Mouse (Mus musculus) limb, embryonic 15.5 days (tissue): ENCODE measurements around the gene Esrrg. TPM values are rescaled to one million over a fixed set of nuclear protein-coding genes. Genes with fewer than 3 reads are reported as not detected.

Source experiments
- ATAC-seq: fragments of 200-750 bp; cut with Nextera tagmentation; 2 replicates; pipeline ENCODE4 v1.8.0; 2017; ENCODE audit warnings: low read depth, moderate TSS enrichment; ENCODE audit not compliant: insufficient number of reproducible peaks, low FRiP score, low TSS enrichment
- H3K27ac ChIP-seq: fragments of 300-500 bp; sonication (generic); 2 replicates; pipeline ENCODE4 v1.5.1; 2015; ENCODE audit warnings: moderate library complexity, mild to moderate bottlenecking, inconsistent platforms
- H3K27me3 ChIP-seq: fragments of 300-500 bp; sonication (generic); 2 replicates; pipeline ENCODE4 v1.6.1; 2015; ENCODE audit warnings: inconsistent platforms
- H3K36me3 ChIP-seq: fragments of 300-500 bp; sonication (generic); 2 replicates; pipeline ENCODE4 v1.6.1; 2015; ENCODE audit warnings: inconsistent platforms
- H3K4me1 ChIP-seq: fragments of 300-500 bp; sonication (generic); 2 replicates; pipeline ENCODE4 v1.6.1; 2015; ENCODE audit warnings: inconsistent platforms
- H3K4me2 ChIP-seq: fragments of 300-500 bp; sonication (generic); 2 replicates; pipeline ENCODE4 v1.6.1; 2015; ENCODE audit warnings: mild to moderate bottlenecking, inconsistent platforms
- H3K4me3 ChIP-seq: fragments of 300-500 bp; sonication (generic); 2 replicates; pipeline ENCODE4 v1.5.1; 2015; ENCODE audit warnings: mild to moderate bottlenecking, inconsistent platforms
- H3K9ac ChIP-seq: fragments of 300-500 bp; sonication (generic); 2 replicates; pipeline ENCODE4 v1.6.1; 2015; ENCODE audit warnings: inconsistent platforms
- H3K9me3 ChIP-seq: fragments of 300-500 bp; sonication (generic); 2 replicates; pipeline ENCODE4 v1.6.1; 2016; ENCODE audit warnings: inconsistent platforms
- WGBS: fragments of 180-500 bp; shearing (Covaris S2); methylation state at CpG from one replicate; pipeline ENCODE4 v1.1.7; 2015; 5-methylcytosine and 5-hydroxymethylcytosine counted together
- polyA plus RNA-seq: library from polyadenylated mRNA; unstranded; fragments of >200 nt; fragmentation: Nextera tagmentation; extraction: Ambion mirVana; gene quantifications from 2 replicates; pipeline ENCODE4 v1.2.1, GENCODE M21; 2015

Esrrg gene
- polyA plus RNA-seq, 1 experiment from 2014 or later: 1.8 TPM

DNA sequence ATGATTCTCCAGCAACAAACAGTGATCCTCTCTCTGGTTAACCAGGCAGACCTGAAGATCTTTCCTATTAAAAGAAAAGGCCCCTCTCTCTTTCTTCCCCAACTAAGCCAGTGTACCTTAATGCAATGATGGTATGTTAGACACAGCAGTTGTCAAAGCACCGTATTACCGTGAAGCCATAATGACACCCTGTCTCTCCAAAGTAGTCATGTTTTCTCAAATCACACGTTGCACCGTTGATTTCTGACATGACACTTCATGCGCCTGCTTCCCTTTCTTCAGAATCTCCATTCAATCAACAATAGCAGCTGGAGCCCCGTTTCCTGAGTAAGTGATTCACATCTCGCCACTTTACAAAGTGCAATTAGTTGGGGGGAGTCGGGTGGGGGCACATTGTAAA lies 427.4 kb downstream of the Esrrg start:
- H3K4me3 ChIP-seq: no peak overlapping the region
- H3K27ac ChIP-seq: no peak overlapping the region
- peaks cover 6% of the 10 kb centered on the region; the same call in 1 of the 2 replicates for H3K27me3 ChIP-seq
- no peaks in the 10 kb centered on the region for H3K36me3 ChIP-seq
- ATAC-seq: no peak
- no peaks in the 10 kb centered on the region for H3K9me3 ChIP-seq
- no peak overlapping the region for H3K9ac ChIP-seq
- H3K4me1 ChIP-seq: no peaks in the 10 kb centered on the region
- no peak overlapping the region for H3K4me2 ChIP-seq
- WGBS: 35% methylated on average over 8 of the region's 8 CpGs

DNA sequence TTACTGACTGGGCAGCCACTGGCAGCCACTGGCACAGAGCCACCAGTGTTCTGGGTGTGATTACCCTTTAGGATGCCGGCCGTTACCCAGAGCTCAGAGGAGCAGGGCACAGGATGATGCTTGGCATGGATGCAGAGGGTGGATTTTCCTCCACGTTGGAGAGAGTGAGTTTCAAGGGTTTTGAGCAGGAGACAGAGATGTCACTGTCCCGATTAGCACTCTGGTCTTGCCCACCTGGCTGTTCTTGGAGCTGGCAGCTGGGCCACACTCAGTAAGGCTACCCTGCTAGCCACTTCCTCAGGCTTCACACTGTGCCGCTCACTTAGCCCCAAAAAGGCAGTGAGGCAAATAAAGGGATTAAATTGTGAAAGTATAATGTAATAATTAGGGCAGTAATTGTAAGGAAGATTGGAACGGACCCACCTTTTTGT lies 438.1 kb downstream of the Esrrg start:
- Histone ChIP-seq H3K4me2 (no peak overlapping the region), H3K27me3 (no peaks in the 10 kb centered on the region), H3K9me3 (no peaks in the 10 kb centered on the region), H3K27ac (no peak overlapping the region), H3K4me1 (no peaks in the 10 kb centered on the region), H3K4me3 (no peak overlapping the region), H3K9ac (no peak overlapping the region), H3K36me3 (no peaks in the 10 kb centered on the region)
- ATAC-seq: no peak
- 72% methylated on average over 6 of the region's 6 CpGs for WGBS

DNA sequence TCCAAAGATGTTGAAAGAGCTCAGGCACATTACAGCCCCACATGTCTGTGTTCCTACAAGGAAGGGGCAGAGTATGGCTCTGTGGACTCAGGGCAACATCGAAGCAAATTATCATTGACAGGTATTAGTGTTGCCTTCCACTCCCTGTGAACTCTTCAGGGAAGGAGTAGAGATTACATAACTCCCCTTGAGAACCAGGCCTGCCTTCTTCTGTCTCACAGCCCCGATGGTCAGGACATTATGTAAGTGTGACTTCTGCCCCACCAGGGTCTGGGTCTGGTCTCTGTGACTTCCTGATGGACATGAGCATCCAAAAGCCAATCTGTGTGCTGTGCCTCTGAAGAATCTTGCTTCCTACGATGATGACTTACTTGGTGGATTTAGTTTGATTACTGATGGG lies 438.6 kb downstream of the Esrrg start:
- 78% methylated on average over 3 of the region's 3 CpGs for WGBS
- Histone ChIP-seq H3K4me2 (no peak overlapping the region), H3K36me3 (no peaks in the 10 kb centered on the region), H3K9ac (no peak overlapping the region), H3K4me3 (no peak overlapping the region), H3K4me1 (no peaks in the 10 kb centered on the region), H3K27me3 (no peaks in the 10 kb centered on the region), H3K9me3 (no peaks in the 10 kb centered on the region), H3K27ac (no peak overlapping the region)
- no peak for ATAC-seq

DNA sequence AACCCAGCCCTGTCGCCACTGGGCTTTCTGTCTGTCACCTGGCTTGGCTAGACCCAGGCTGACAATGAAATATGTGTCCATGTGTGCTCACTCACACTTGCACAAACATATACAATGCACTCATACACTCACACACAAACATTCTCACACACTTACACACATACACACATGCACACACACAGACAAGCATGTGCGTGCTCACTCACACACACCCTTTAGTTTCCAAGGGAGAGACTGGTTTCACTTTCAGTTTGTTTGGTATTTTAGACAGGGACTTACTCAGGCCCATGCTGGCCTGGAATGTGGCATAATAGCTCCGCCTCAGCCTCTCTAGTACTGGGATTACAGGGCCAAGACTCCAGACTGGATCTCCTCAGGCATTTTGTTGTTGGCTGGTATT lies 447.3 kb downstream of the Esrrg start:
- no peaks in the 10 kb centered on the region for H3K27me3 ChIP-seq
- H3K4me3 ChIP-seq: no peak overlapping the region
- 45% methylated on average over 3 of the region's 3 CpGs for WGBS
- no peak overlapping the region for H3K4me2 ChIP-seq
- H3K4me1 ChIP-seq: no peaks in the 10 kb centered on the region
- H3K9me3 ChIP-seq: no peaks in the 10 kb centered on the region
- H3K36me3 ChIP-seq: no peaks in the 10 kb centered on the region
- H3K9ac ChIP-seq: no peak overlapping the region
- H3K27ac ChIP-seq: no peak overlapping the region
- no peak for ATAC-seq

DNA sequence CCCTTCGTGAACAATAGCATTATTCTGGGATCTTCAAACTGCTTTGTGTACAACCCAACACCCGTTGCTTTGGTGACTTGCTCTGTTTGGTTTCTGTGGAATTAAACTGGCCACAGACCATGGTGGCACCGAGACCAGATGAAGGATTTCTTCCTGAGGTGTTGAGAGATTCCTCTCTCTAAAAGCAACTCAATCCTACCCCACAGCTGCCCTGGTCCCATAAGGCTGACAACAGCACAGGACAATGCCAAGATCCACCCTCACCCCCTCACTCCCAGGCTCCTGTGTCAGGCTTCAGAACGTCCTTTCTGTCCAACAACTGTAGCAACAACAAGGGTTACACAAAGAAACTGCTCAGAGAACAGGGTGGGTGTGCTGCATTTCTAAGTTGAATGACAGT lies 449.3 kb downstream of the Esrrg start:
- ATAC-seq: peak; percentile 44; the same call in 1 of the 2 replicates
- Histone ChIP-seq H3K9ac (no peak overlapping the region), H3K27ac (no peak overlapping the region), H3K36me3 (no peaks in the 10 kb centered on the region), H3K4me2 (no peak overlapping the region), H3K4me1 (no peaks in the 10 kb centered on the region), H3K9me3 (no peaks in the 10 kb centered on the region), H3K27me3 (no peaks in the 10 kb centered on the region), H3K4me3 (no peak overlapping the region)
- 71% methylated on average over 4 of the region's 4 CpGs for WGBS

DNA sequence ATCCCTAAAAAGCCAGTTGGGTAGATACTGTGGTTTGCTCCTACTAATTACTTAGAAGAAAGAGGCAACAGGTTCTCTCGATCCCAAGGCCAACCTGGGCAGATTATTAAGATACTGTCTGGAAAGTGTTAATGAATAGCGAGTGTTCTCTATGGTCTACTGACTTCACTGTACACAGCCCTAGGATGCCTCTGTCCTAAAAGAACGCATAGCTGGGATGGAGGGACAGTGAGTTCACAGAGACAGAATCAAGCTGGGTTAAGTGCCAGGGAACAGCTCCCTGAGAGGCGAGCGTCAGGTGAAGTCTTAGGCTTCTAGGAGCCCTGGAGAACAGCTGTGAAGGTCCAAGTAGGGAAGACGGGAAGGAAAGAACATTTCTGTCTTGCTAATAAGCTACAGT lies 450.4 kb downstream of the Esrrg start:
- no peaks in the 10 kb centered on the region for H3K4me1 ChIP-seq
- no peak overlapping the region for H3K9ac ChIP-seq
- H3K4me2 ChIP-seq: no peak overlapping the region
- no peak overlapping the region for H3K4me3 ChIP-seq
- no peaks in the 10 kb centered on the region; the same call in 1 of the 2 replicates for H3K9me3 ChIP-seq
- WGBS: 86% methylated on average over 6 of the region's 6 CpGs
- no peak for ATAC-seq
- H3K36me3 ChIP-seq: no peaks in the 10 kb centered on the region
- H3K27me3 ChIP-seq: no peaks in the 10 kb centered on the region
- H3K27ac ChIP-seq: no peak overlapping the region

DNA sequence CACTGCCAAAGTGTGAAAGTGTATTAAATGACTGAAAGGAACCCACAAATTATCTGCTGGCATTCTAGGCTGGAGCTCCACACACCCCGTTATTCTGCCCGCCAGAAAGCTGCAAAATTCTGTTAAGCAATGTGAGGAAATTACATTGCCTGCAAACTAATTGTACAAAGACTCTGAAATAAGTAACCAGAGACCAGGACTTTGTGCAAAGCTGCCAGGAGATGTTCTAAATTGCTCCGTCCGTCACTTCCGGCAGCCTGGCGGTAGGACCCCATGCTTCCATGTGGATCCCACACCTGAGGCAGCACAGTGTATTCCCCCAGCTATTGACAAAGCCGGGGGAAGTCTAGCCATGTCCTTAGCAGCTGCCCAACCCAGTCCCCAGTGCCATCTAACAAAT lies 451.9 kb downstream of the Esrrg start:
- Histone ChIP-seq H3K4me3 (no peak overlapping the region), H3K27ac (no peak overlapping the region), H3K9me3 (no peaks in the 10 kb centered on the region; the same call in 1 of the 2 replicates), H3K4me1 (no peaks in the 10 kb centered on the region), H3K9ac (no peak overlapping the region), H3K36me3 (no peaks in the 10 kb centered on the region), H3K27me3 (no peaks in the 10 kb centered on the region), H3K4me2 (no peak overlapping the region)
- WGBS: 62% methylated on average over 7 of the region's 7 CpGs
- no peak for ATAC-seq

DNA sequence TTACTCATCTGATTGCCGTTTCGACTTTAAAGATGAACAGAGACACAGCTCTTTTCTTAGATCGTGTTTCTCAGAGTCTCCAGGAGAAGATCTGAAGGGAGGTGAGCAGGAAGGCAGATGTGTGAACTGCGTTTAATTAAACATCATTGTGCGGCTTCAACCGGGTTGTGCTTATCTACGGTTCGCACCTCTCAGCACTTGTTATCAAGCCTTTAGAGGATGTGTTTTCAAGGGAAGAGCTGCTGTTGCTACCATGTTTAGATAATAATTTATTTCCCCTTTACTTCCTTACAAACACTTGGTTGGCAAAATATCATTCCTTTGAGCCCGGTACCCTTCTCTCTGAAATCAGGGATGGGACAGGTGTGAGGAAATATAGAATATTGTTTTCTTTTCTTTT lies 460.2 kb downstream of the Esrrg start:
- no peak overlapping the region for H3K27ac ChIP-seq
- WGBS: 74% methylated on average over 9 of the region's 9 CpGs
- no peak for ATAC-seq

DNA sequence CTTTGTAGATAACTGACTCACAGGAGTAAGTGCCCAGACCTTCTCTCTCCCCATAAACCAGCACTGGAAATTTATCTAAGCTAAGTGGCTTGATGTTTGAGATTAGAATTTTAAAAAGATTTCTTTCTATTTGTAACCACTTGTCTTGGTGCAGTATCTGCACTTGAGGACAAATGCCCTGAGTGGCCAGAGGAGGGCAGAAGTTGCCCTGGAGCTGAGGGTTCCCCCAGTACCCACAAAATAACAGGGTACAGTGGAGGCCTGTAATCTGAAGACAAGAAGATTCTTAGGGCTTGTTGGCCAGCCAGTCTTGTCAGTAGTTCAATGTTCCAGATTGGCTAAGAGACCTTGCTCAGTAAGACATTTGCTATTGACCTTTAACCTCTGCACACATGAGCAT lies 461.3 kb downstream of the Esrrg start:
- H3K4me2 ChIP-seq: no peak overlapping the region
- H3K27ac ChIP-seq: no peak overlapping the region
- no peaks in the 10 kb centered on the region for H3K4me1 ChIP-seq
- H3K36me3 ChIP-seq: no peaks in the 10 kb centered on the region
- H3K9me3 ChIP-seq: no peaks in the 10 kb centered on the region
- H3K4me3 ChIP-seq: no peak overlapping the region
- no peaks in the 10 kb centered on the region for H3K27me3 ChIP-seq
- no peak for ATAC-seq
- no peak overlapping the region for H3K9ac ChIP-seq

More for the DNA sequence above, 460.2 kb downstream of the Esrrg start:
- Histone ChIP-seq H3K4me1 (no peaks in the 10 kb centered on the region), H3K9ac (no peak overlapping the region), H3K36me3 (no peaks in the 10 kb centered on the region), H3K27me3 (no peaks in the 10 kb centered on the region), H3K4me2 (no peak overlapping the region), H3K4me3 (no peak overlapping the region), H3K9me3 (no peaks in the 10 kb centered on the region)

DNA sequence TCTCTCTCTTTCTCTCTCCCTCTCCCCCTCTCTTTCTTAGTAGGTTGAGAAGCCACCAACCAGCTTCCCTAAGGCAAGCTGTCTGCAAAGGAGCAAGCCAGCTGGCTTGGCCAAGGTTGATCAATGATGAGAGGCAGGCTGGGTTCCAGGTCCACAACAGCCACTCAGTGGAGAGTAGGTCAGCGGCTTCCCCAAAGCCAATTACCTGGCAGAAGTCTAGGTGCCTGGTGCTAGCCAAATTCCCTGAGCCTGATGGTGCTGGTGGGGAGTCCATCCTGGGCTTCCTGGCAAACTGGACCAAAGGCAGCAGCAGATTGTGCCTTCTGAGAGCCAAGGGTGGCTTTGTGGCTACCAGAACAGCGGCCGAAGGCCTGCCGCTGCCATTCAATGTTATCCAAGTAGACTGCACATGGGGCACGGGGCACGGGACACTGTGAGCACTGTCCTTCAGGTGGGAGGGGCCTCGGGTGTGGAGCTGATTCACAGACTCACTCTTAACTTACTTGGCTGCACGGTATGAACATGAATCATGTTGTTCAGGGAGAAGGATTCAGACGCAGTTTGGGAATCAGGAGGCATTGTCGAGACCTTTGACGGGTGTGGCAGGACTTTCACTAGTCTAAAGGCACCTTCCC lies 469.1 kb downstream of the Esrrg start:
- ATAC-seq: no peak
- no peak overlapping the region for H3K4me2 ChIP-seq
- H3K27ac ChIP-seq: no peak overlapping the region
- H3K9ac ChIP-seq: no peak overlapping the region
- H3K4me3 ChIP-seq: no peak overlapping the region
- H3K36me3 ChIP-seq: no peaks in the 10 kb centered on the region
- no peaks in the 10 kb centered on the region for H3K9me3 ChIP-seq
- H3K4me1 ChIP-seq: no peaks in the 10 kb centered on the region
- H3K27me3 ChIP-seq: 0 out of 2 replicates have a peak, but pooled peaks cover 10% of the 10 kb centered on the region
- WGBS: 84% methylated on average over 11 of the region's 11 CpGs

DNA sequence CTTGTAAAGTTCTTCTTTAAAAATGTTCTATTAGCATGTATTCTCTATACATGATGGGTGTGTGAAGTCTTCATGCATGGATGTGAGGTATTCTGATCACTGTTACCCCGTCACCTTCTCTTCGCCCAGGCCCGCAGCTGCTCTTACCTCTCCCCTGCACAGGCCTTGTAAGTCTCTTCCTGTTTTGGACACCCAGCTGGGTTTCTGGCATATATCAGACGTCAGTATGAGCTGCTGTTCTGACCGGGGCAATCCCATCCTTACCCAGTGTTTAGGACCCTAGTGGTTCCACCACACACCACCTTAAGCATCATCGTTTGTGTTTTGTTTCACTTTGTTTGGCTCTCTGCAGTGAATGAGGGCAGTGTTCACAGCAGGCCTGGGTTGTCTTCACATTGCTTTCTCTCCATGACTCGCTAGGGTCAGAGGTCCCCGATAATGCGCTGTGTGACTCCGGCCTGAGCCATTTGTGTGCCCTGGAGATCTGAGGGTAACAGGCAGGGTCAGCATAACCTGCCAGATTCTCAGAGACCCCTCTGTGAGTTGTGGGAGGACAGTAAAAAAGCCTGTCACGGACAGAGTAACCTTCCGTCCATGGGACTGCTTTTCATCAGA lies 471.8 kb downstream of the Esrrg start:
- no peaks in the 10 kb centered on the region for H3K4me1 ChIP-seq
- WGBS: 53% methylated on average over 12 of the region's 12 CpGs
- H3K36me3 ChIP-seq: no peaks in the 10 kb centered on the region
- no peak overlapping the region for H3K4me3 ChIP-seq
- no peaks in the 10 kb centered on the region for H3K9me3 ChIP-seq
- ATAC-seq: no peak
- H3K4me2 ChIP-seq: no peak overlapping the region
- H3K9ac ChIP-seq: no peak overlapping the region
- no peak overlapping the region for H3K27ac ChIP-seq
- H3K27me3 ChIP-seq: 0 out of 2 replicates have a peak, but pooled peaks cover 10% of the 10 kb centered on the region

DNA sequence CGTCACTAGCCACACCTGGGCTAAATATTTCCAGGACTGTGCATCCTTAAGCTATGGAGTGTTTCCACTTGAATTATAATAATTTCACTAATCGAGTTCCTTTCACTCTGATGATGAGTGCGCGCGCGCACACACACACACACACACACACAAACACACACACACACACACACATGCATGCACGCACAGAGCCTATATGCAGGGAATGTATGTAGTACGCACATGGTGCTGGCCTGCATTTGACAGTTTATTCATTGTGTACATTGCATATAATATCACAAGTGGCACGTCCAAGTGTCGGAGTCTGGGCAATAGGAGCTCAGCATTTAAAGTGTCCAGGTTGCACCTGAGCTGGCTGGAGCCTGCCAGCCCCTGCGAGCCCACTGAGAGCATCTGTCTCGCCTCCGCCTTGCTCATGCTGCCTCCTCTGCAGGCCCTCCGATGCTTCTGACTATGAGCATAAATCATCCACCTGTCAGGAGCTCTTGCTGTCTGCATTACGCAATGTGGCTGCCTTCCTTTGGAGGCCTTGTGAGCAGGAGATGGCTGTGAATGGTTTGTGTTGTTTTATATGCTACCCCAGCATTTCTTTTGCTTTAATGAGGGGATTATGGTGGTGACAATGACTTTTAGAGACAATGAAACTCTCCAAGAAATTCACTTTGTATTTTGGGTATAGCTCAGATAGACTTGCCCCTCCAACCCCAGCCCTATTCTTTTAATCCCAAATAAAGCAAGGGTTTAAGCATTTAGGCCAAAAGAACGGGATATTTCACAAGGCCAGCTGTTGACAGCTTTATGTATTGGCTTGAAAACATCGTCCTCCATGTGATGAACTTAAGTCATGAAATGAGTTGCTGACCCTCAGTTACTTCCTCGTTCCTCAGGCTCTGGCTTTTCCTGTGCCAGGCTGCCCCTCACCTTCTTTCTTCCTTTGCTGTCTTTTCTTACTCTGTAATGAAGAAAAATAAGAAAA lies 474.4 kb downstream of the Esrrg start:
- no peak overlapping the region for H3K9ac ChIP-seq
- no peak overlapping the region for H3K4me3 ChIP-seq
- H3K4me2 ChIP-seq: no peak overlapping the region
- H3K4me1 ChIP-seq: no peaks in the 10 kb centered on the region
- H3K36me3 ChIP-seq: no peaks in the 10 kb centered on the region
- 64% methylated on average over 18 of the region's 18 CpGs for WGBS
- ATAC-seq: no peak
- H3K27me3 ChIP-seq: 0 out of 2 replicates have a peak, but pooled peaks cover 10% of the 10 kb centered on the region
- H3K27ac ChIP-seq: no peak overlapping the region
- no peaks in the 10 kb centered on the region for H3K9me3 ChIP-seq
